Mouse (Mus musculus) liver, embryonic 14.5 days (tissue): ENCODE data around the gene Adamts7.

Experiments
- CTCF ChIP-seq: IDR thresholded peaks from 2 replicates; pipeline ENCODE4 v1.5.1; 2016; ENCODE audit warnings: antibody characterized with exemption, low read depth, control low read depth
- EP300 ChIP-seq: IDR thresholded peaks from 2 replicates; pipeline ENCODE4 v1.6.1; 2016; ENCODE audit warnings: antibody characterized with exemption, low read depth

GRCm38 (mm10) chr9:90250964-90251750, 88.3 kb downstream of the Adamts7 start:
- TF ChIP-seq EP300, result peak; percentile 69
- TF ChIP-seq CTCF, result no peak
